Mouse (Mus musculus): Measurements from ENCODE around the gene Orm3. TPM values are rescaled to one million over a fixed set of nuclear protein-coding genes. Genes with fewer than 3 reads are reported as not detected.

The Orm3 gene
- 0.17 TPM in 1 of 2 replicates, not detected in the other for polyA plus RNA-seq (2015; fragmentation: Nextera tagmentation; extraction: Ambion mirVana)

DNA sequence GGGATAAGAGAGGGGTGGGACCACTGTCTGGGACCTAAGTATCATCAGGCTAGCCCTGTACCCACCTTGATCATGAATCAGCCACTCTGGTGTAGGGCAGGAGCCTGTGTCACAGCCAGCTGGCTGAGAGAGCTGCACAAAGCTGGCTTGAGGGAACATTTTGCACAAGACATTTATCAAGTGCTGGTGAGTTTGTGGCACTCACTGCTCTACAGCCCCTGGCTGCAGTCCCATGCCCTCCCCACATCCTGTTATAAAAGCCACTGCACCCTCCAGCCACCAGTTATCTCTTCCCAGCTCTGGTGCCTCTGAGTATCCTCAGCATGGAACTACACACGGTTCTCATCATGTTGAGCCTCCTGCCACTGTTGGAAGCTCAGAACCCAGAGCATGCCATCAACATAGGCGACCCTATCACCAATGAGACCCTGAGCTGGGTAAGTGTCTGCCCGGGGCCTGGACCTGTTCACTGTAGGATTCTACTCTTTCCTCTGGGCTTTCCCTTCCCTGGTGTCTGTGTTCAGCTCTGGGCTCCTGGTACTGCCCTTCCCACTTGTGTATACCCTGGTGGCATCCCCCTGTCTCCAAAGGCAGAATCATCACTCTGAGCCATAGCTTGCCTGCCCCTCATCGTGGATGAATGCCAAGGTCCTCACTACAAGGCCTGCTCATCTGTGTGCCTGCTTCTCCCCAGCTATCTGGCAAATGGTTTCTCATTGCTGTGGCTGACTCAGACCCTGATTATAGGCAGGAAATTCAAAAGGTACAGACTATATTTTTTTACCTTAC is at the start of gene Orm3:
Gene Orm3 (plus strand): TSS at position 286 of the 789 bp plus-strand sequence.

DNA sequence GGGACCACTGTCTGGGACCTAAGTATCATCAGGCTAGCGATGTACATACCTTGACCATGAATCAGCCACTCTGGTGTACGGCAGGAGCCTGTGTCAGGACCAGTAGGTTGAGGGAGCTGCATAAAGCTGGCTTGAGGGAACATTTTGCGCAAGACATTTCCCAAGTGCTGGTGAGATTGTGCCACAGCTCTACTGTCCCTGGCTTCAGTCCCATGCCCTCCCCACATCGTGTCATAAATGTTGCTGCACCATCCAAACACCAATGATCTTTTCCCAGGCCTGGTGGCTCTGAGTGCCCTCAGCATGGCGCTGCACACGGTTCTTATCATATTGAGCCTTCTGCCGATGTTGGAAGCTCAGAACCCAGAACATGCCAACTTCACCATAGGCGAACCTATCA is 11.7 kb upstream of the Orm3 start, which contains the start of gene Orm1:
Gene Orm1 (plus strand): TSS at position 266 of the 400 bp plus-strand sequence.

DNA sequence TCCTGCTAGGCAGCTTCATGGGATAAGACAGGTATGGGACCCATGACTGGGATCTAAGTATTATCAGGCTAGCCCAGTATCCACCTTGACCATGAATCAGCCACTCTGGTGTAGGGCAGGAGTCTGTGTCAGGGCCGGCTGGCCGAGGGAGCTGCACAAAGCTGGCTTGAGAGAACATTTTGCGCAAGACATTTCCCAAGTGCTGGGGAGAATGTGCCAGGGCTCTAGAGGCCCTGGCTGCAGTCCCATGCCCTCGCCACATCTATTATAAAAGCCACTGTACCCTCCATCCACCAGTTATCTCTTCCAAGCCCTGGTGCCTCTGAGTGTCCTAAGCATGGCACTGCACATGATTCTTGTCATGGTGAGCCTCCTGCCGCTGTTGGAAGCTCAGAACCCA is 6.2 kb downstream of the Orm3 start, which contains the start of gene Orm2:
Gene Orm2 (plus strand): TSS at position 300 of the 400 bp plus-strand sequence.

DNA sequence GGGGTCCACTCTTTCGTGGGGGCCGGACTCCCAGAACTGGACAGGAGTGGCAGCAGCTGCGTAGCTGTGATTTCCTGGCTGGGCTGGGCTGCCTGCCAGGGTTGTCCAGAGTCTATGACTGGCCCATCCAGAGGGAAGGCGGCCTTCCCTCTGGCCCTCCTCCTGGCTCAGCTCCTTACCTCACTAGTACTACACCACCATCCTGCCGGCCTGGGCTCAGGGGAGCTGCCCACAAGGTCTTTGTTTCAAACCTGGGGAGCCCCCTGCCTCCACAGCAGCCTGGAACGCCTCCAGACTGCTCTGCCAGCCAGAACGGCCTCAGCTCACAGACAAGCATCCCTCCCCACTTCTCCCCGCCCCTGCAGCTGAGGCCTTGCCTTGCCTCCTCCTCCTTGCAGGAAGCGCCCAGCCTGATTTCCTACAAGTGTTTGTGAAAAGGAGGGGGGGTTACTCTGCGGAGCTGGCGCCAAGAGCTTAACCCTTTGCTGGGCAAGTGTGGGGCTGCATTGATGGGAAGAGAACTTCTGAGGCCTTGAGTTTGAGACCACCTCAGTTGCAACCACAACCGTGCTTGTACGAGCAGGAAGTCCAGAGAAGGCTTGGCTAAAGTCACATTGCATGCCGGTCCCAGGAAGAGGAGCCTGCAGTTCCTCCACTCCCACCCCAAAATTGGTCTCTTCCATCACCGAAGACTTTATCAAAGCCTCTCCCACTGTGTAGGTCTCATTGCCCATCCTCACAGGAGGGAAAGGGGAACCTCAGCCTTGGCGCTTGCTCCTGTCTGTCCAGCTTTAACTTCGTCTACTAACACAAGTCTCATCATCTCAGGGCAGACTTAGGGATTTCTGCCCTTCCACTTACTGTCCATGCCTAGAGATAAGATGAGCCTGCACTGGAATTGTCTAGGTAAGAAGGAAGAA is 47.3 kb downstream of the Orm3 start, which contains the start of gene Akna:
Gene Akna (minus strand): TSS at position 315 of the 920 bp plus-strand sequence.

Other genes starting within 250 kb of the Orm3 start
- gene Ambp, start 201.4 kb upstream of the Orm3 start, polyA plus RNA-seq (2015; fragmentation: Nextera tagmentation; extraction: Ambion mirVana), result 0.73 and 1.3 TPM in 2 replicates
- 0.13 TPM in 1 of 2 replicates, not detected in the other for gene Kif12, start 184.0 kb upstream of the Orm3 start, polyA plus RNA-seq (2015; fragmentation: Nextera tagmentation; extraction: Ambion mirVana)
- gene Col27a1, start 142.2 kb upstream of the Orm3 start, polyA plus RNA-seq (2015; fragmentation: Nextera tagmentation; extraction: Ambion mirVana), result 6.2 and 7.1 TPM in 2 replicates
- gene Orm1, start 11.6 kb upstream of the Orm3 start, polyA plus RNA-seq (2015; fragmentation: Nextera tagmentation; extraction: Ambion mirVana), result 0.48 and 1.2 TPM in 2 replicates
- gene Orm2, start 6.3 kb downstream of the Orm3 start, polyA plus RNA-seq (2015; fragmentation: Nextera tagmentation; extraction: Ambion mirVana), result not detected in 2 replicates
- 15.2 and 17.9 TPM in 2 replicates for gene Akna, start 47.2 kb downstream of the Orm3 start, polyA plus RNA-seq (2015; fragmentation: Nextera tagmentation; extraction: Ambion mirVana)
- gene Whrn, start 139.8 kb downstream of the Orm3 start, polyA plus RNA-seq (2015; fragmentation: Nextera tagmentation; extraction: Ambion mirVana), result 0.19 and 0.76 TPM in 2 replicates
- gene Atp6v1g1, start 188.6 kb downstream of the Orm3 start, polyA plus RNA-seq (2015; fragmentation: Nextera tagmentation; extraction: Ambion mirVana), result 146 and 154 TPM in 2 replicates
- 6.0 and 6.8 TPM in 2 replicates for gene Tmem268, start 202.6 kb downstream of the Orm3 start, polyA plus RNA-seq (2015; fragmentation: Nextera tagmentation; extraction: Ambion mirVana)
- not detected in 2 replicates for gene Gm11213, start 249.1 kb downstream of the Orm3 start, polyA plus RNA-seq (2015; fragmentation: Nextera tagmentation; extraction: Ambion mirVana)

Data from spleen, postnatal 0 days (tissue).